Mouse (Mus musculus) lung, postnatal 14 days (tissue): ENCODE results near the gene Mei1.
A peak's percentile ranks its signal among the peaks of the same experiment; 100 is the strongest.

Experiments used
- DNase-seq: peaks from one replicate; pipeline ENCODE4 v3.0.0; 2021

Gene Mei1

GRCm38 (mm10) chr15:82152435-82152834 lies 82.6 kb downstream of the Mei1 start:
- DNase-seq: no peak

- DNase-seq: no peak
Observed at GRCm38 (mm10) chr15:82156298-82156697, 86.5 kb downstream of the Mei1 start.

GRCm38 (mm10) chr15:82156902-82157301 lies 87.1 kb downstream of the Mei1 start:
- DNase-seq: no peak

- DNase-seq: no peak
Observed at GRCm38 (mm10) chr15:82158243-82159035, 88.6 kb downstream of the Mei1 start.

- DNase-seq: no peak
Observed at GRCm38 (mm10) chr15:82159471-82159870, 89.7 kb downstream of the Mei1 start.

GRCm38 (mm10) chr15:82160731-82161640 lies 91.2 kb downstream of the Mei1 start:
- DNase-seq: no peak

GRCm38 (mm10) chr15:82161965-82162600 lies 92.3 kb downstream of the Mei1 start:
- no peak for DNase-seq

GRCm38 (mm10) chr15:82163356-82164060 lies 93.7 kb downstream of the Mei1 start:
- DNase-seq: no peak

GRCm38 (mm10) chr15:82164061-82164399 lies 94.2 kb downstream of the Mei1 start:
- no peak for DNase-seq

GRCm38 (mm10) chr15:82164496-82164895 lies 94.7 kb downstream of the Mei1 start:
- DNase-seq: no peak

GRCm38 (mm10) chr15:82165332-82166239 lies 95.8 kb downstream of the Mei1 start:
- DNase-seq: peak; percentile 92

- no peak for DNase-seq
Observed at GRCm38 (mm10) chr15:82166240-82167100, 96.7 kb downstream of the Mei1 start.

- no peak for DNase-seq
Observed at GRCm38 (mm10) chr15:82167201-82168168, 97.7 kb downstream of the Mei1 start.

GRCm38 (mm10) chr15:82169671-82170070 lies 99.9 kb downstream of the Mei1 start:
- no peak for DNase-seq

GRCm38 (mm10) chr15:82170437-82171377 lies 100.9 kb downstream of the Mei1 start:
- DNase-seq: no peak

GRCm38 (mm10) chr15:82172648-82173047 lies 102.9 kb downstream of the Mei1 start:
- DNase-seq: no peak

GRCm38 (mm10) chr15:82175091-82175490 lies 105.3 kb downstream of the Mei1 start:
- DNase-seq: no peak
